In genomic region chr1:61825560-61826191, GRCm38 (mm10) we compare ENCODE assay signal across 27 mouse cellular contexts.
"Had no signal": no experiment of that assay in that cellular context is flagged by ENCODE, and none has a peak within 500 bp of the region (broad histone marks: within the 10 kb centered on the region; RNA-seq: fewer than 3 reads in every experiment).

No protein-coding gene starts in this region.

- H3K4me1 ChIP-seq: heart, embryonic 13.5 days; heart, embryonic 15.5 days; hindbrain, embryonic 13.5 days; hindbrain, embryonic 15.5 days; kidney, embryonic 15.5 days; limb, embryonic 13.5 days; limb, embryonic 15.5 days; liver, embryonic 12.5 days had no signal

- DNase-seq: gastrocnemius, postnatal 14 days; gastrocnemius, postnatal 36 days; heart, adult 11 months; heart, adult 2 months; heart, postnatal 14 days; heart, postnatal 36 days; kidney, adult 11 months; kidney, adult 2 months; kidney, adult 9 months; kidney, postnatal 14 days; kidney, postnatal 36 days; layer of hippocampus, adult 9-11 months; layer of hippocampus, postnatal 36 days; left cerebral cortex, postnatal 4 days had no signal

- ATAC-seq: hindbrain, postnatal 0 days; intestine, embryonic 16.5 days; liver, embryonic 12.5 days had no signal

- H3K27ac ChIP-seq: heart, adult 2 months; heart, embryonic 13.5 days; heart, embryonic 15.5 days; hindbrain, embryonic 13.5 days; hindbrain, embryonic 15.5 days; hindbrain, postnatal 0 days; kidney, embryonic 15.5 days; kidney, postnatal 0 days; limb, embryonic 13.5 days; limb, embryonic 15.5 days; liver, embryonic 12.5 days; liver, embryonic 14.5 days had no signal

- H3K4me3 ChIP-seq: heart, adult 2 months; heart, embryonic 13.5 days; heart, embryonic 15.5 days; hindbrain, embryonic 13.5 days; hindbrain, embryonic 15.5 days; kidney, embryonic 15.5 days; limb, embryonic 13.5 days; limb, embryonic 15.5 days; liver, embryonic 12.5 days had no signal

- H3K9ac ChIP-seq: heart, embryonic 13.5 days; heart, embryonic 15.5 days; hindbrain, embryonic 13.5 days; hindbrain, embryonic 15.5 days; kidney, embryonic 15.5 days; limb, embryonic 13.5 days; limb, embryonic 15.5 days; liver, embryonic 12.5 days; liver, embryonic 14.5 days had no signal

- H3K27me3 ChIP-seq: heart, embryonic 13.5 days; heart, embryonic 15.5 days; hindbrain, embryonic 13.5 days; hindbrain, embryonic 15.5 days; kidney, embryonic 15.5 days; limb, embryonic 13.5 days; limb, embryonic 15.5 days; liver, embryonic 12.5 days had no signal

- H3K36me3 ChIP-seq: heart, embryonic 13.5 days; heart, embryonic 15.5 days; hindbrain, embryonic 13.5 days; hindbrain, embryonic 15.5 days; kidney, embryonic 15.5 days; limb, embryonic 13.5 days; limb, embryonic 15.5 days; liver, embryonic 12.5 days had no signal

- H3K9me3 ChIP-seq: heart, embryonic 13.5 days; heart, embryonic 15.5 days; hindbrain, embryonic 13.5 days; hindbrain, embryonic 15.5 days; kidney, embryonic 15.5 days; limb, embryonic 13.5 days; limb, embryonic 15.5 days; liver, embryonic 12.5 days had no signal

- H3K4me2 ChIP-seq: heart, embryonic 11.5 days; heart, embryonic 13.5 days; heart, embryonic 15.5 days; hindbrain, embryonic 13.5 days; hindbrain, embryonic 15.5 days; kidney, embryonic 15.5 days; limb, embryonic 13.5 days; limb, embryonic 15.5 days; liver, embryonic 12.5 days had no signal
